Mouse (Mus musculus) spleen, postnatal 14 days (tissue): ENCODE measurements around the gene Cdk19.
"Not testable (repeated sequence)": the region's sequence is repeated elsewhere in the genome, so short reads cannot be mapped to it uniquely, and the experiment has no call there.

Source experiments
- DNase-seq, 2 experiments: peaks; one replicate each; pipeline ENCODE4 v3.0.0; 2021 to 2022; ENCODE audit warnings: low spot score in 2 of 2

Cdk19 gene

DNA sequence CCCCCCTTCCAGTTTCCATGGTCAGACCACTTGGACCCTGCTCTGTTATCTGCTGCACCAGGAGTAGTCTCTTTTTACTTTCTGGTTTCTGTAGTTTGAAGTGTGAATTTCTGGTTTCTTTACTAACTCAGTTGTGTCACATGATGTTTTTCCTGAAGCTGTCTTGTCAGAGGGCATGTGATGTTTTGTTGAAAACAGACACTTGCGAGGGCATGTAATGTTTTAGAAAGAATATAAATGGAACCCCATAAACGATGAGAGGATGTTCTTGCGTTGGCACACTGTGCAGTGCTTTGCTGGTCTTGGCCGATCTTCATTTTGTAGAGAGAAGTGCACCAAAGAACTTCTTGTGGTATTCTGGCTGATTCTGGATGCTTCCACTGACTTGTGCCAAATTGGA lies 46.8 kb downstream of the Cdk19 start:
- DNase-seq: no peak

DNA sequence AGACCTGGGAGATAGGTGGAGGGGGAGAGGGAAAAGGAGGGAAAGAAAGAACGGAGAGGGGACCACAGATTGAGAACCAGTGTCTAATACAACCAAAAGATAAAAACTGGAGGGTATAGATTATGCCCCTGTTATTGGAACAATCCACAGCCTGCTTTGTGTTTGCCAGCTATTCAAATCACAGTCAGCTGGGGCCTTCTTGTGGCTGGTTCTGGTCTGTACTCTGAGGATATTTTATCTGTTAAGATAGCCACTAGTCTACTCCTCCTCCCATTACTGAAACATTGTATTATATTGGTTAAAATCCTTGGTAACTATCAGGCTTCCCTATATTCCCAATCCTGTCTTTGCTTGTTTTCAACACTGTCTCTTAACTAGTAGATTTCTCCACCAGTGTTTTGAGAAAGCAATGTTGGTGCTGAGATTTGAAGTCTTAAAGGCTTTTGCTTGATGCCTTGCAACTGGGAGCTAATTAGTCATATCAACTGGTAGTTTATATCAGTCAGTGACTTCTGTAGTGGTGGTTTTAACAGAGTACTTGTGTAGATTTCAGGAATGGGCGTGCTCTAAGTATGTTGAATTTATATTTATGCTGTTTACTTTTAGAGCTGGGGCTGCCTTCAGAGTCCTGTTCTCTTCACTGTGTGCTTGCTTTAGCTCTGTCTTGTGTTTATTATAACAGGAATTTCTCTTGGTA lies 54.2 kb downstream of the Cdk19 start:
- DNase-seq: no peak

DNA sequence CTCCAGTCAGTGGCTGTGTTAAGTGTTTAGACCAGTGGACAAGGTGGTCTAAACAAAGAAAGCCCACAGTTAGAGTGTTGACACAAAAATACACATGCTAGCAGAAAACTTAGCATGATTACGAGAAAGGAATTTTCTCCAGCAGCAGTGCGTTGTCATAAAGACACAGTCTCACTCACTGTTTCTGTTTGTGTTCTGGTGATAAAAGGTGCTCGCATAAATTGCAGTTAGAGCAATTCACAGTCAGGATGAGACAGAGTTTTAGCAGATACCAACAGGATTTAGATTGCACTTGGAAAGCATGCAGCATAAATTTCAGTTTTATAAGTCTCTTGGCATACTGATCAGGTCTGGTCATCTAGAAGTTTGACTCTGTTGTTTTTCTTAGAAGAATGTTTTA lies 59.5 kb downstream of the Cdk19 start:
- DNase-seq: no peak

DNA sequence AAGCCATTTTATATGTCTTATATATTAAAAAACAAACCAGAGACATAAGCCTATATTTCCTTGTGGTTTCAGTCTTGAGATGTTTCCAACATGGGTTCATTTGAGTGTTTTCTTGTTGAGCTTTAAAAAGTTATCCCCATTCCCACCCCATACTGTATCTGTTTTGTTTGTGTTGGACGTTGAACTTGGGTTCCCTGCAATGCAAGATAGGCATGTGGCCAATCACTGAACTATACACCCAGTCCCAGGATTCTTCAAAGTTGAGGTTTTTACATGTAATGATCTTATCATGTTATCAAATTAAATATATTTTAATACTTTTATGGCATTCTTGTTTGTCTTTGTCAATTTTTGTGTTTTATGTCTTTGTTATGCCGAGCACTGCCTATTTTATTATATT lies 60.0 kb downstream of the Cdk19 start:
- DNase-seq: no peak

DNA sequence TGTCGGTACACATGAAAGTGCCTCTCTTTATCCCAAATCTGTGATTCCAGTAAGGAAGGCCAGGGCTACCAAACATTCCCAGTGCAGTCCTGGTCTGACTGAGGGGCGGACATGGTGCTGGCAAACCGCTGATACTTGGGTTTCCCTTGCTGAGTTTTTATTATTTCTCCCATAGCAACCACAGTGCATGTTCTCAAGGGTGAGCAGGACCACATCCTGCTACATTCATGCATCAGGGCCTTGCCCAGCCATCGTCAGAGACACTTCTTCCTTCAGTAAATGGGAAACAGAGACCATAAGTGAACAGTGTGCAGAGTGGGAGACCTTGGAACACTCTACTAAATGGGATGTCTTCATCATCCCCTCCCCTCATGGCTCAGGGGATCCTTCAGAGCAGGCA lies 60.9 kb downstream of the Cdk19 start:
- DNase-seq: no peak

DNA sequence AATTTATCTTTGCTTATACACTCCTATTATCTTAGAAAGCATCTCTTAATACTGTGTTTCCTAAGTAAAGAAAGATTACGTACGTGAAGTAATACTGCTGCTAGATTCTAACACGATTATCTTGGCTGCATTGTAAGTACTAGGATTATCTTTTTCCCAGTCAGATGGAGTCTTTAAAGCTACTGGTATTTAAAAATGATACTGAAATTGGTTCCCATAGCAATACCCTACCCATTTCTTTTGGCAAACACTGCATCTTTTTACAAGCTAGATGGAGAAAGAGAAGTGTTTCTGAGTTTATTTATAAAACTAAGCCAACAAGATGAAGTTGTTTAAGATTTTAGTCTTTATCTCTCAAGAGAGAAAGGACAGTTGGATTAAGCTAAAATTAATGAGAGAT lies 67.3 kb downstream of the Cdk19 start:
- DNase-seq: no peak

DNA sequence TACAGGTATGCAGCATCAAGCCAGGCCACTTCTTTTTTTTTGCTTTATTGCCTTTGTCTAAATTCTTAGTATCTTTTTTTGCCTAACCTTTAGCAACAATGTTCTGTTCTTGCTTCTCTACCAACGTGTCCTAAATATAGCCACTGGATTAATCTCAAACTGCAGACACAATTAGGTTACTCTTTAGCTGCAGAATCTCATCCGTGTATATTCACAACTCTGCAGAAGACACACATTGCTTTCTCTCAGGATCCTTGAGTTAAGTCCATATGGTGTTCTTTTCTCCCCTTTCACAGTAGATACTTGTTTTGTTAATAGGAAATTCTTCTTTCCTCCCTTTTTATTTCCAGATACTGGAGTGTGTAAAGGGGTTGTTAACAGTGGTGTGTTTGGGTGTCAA lies 70.0 kb downstream of the Cdk19 start:
- no peak for DNase-seq

DNA sequence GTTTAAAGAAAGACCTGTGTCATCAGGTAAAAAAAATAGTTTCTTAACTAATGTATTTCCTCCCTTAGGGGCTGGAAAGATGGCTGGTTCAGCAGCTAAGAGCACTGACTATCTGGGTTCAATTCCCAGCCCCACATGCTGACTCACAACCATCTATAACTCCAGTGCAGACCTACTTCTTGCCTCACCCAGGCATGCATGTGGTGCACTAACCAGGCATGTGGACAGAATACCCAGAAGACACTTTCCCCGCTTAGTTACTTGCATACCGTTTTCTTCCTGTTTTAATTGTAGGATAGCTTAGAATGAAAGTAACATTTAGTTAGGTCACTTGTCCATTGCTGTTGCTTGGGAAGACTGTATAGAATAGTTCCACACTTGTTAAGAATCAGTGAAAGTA lies 72.0 kb downstream of the Cdk19 start:
- no peak for DNase-seq

DNA sequence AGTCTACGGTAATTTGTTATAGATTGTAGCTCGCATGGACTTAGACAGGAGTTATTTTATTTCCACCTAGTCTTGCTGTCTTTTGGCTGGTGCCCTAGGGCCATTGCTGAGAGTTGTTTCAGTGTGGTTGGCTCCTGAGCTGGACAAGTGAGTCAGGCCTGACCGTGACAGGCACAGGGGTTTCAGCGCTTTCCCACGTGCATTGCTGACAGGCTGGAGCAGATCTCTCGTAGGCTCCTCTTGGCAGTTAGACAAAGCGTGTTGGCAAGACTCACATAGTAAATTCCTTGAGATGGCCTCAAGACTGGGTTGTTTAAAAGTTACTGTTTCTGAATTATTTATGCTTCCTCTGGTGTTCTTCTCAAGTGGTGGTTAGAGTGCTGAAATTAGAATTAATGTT lies 77.6 kb downstream of the Cdk19 start:
- DNase-seq: no peak

DNA sequence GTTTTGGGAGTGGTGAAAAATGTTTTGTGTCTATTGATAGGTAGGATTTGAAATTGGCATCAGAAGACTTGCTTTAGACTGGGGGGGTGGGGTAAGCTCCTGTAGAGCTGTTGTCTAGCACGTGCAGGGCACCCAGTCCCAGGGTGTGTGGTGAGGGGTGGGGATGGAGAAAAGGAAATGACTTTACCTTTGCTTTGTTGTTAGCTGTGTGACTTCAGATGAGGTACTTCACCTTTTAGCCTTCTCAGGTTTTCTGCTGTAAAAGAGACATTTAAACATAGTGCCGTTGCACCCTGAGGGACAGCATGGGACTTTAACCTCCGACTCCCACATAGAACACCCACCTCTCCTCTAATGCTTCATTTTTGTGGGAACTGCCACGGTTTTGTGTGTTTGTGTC lies 80.5 kb downstream of the Cdk19 start:
- no peak for DNase-seq

DNA sequence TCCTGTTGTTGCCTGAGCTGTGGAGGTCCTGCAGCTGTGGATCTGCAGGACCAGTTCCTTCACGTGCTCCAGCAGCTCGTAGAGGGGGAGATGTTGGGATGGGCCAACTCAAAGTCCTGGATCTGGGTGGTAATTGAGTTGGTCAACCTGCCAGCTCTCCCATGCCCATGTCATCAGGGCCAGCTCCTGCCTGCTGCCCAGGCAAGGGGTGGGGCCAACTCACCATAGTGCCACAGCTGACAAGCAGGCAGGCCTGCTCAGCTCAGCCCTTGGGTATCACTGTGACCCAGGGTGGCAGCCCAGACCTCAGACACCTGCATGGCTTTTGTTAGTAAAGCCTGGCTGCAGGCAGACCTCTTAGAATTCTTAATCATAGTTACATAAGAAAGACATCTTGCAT lies 81.3 kb downstream of the Cdk19 start:
- no peak for DNase-seq

DNA sequence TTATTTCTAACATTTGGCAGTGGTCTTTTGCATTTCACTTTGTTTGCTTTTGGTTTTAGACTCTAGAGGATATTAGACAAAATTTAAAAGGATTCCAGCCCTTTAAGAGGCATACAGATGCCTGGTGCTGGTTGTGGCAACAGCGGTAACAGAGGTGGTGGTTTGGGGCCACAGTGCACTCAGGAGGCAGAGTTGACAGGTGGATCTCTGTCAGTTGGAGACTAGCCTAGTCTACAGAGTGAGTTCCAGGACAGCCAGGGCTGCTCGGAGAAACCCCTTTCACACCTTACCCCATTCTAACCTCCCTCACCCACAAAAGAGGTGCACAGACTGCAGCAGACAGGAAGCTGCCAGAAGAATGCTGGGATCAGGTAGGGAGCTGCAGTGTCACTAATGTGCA lies 82.4 kb downstream of the Cdk19 start:
- DNase-seq: no peak

DNA sequence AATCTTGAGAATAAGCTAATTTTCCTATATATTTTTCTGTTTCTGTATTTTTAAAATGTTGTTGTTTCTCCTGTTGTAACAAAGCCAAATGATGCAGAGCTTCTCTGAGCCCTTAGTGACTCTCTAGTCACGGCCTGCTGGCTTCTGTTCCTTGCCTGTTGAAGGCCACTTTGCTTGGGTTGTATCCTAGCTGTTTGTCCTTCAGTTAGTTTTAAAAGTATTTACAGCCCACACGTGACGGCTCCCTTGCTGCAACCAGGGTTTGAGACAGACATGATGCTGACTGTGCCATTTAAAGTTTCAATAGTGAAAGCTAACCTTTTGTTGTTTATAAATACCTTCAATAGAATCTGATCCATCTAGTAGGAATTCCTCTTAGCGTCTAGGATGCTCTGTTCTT lies 83.3 kb downstream of the Cdk19 start:
- DNase-seq: no peak

DNA sequence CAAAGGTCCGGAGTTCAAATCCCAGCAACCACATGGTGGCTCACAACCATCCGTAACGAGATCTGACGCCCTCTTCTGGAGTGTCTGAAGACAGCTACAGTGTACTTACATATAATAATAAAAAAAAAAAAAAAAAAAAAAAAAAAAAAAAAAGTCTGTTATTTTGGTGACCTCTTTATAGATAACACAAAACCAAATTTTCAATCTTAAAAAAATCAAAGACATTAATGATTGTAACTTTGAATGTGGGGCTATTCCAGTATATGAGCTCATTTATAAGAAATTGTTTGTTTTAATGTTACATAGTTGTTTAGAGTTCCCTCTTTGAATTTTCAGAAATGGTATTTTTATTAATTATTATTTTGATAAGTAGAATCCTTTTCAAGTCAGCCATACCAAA lies 85.1 kb downstream of the Cdk19 start:
- not testable (repeated sequence) for DNase-seq

DNA sequence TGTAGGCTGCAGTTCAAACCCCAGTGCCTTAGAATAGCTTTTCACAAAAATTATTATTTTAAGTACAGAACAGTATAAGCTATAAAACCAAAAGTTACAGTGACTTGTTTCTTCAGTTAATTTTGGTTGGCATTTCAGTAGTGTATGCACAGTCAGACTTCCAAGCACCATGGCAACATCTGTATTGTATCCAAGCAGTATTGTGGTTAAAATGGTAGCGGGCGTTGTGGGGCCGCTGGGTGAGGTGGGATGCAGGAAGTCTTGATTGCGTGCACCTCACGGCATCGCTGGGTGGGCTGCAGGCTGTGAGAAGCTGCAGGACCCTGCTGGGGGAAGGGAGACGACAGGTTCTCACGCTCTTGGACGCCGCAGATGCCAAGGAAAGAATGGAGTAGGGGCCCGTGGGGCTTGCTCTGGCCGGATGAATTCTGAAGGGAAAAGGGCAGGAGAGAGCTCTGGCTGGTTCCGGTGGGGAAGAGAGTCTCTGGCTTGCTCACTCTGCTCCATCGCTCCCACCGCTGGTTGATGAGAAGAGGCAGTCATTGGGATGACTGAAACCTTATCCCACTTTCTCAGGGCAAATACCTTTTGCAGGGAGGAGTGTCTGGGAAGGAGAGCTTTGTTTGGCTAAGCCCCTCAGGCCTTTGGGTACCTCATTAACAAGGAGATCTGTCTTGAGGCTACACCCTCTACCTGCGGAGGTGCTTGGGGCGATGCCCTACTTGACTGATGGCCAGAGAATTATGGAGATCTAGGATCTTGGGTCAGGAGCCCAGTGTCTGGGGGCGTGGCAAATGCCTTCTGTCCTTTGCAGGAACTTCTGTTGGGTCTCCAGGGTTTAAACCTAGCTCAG lies 86.1 kb downstream of the Cdk19 start:
- no peak for DNase-seq

DNA sequence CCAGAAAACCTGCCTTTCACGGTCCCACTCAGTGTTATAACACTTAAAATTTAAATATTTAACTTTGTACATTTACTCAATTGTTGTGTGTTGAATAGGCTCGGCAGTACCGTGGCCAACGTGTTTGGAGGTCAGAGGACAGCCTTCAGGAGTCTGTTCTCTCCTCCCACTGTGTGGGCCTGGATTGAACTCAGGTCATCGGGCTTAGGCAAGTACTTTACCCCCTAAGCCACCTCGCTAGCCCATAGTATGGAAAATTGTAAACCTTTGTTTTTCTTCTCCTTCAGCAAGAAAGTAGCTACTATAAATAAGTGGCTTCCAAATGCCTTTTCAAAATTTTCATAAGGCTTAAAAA lies 86.7 kb downstream of the Cdk19 start:
- no peak for DNase-seq

DNA sequence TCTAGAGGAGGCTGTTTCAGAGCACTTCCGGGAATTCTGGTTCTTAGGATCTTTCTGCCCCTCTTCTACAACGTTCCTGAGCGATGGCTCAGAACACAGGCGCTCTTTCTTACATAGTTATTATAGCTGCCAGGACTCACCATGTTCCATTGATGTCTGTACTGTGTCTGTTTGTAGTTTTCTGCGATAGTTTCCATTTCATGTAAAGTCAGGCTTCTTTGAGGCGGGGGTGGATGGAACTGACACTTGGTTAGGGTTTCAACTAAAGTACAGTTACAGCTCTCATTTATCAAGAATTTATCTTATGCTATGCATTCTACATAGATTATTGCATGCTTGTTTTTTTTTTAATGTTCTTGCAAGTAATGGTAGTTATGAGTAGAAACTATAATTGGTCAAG lies 89.3 kb downstream of the Cdk19 start:
- DNase-seq: no peak

DNA sequence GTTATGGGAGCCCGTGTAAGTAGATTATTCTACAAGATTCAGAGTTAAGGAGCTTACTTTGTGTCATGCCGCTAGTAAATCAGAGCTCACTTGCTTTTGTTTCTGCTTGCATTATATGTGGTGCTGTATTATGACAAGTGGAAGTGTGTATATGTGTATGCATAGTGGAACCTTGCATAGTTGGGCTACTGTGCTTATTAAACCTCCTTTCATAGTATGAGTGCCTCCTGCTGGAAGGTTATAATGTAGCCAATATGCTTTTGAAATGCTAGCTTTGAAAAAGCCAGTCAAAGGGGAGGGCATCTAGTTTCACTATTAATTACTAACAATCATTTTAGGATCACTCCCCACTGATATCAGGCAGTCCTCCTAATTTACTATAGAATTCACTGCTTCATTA lies 89.7 kb downstream of the Cdk19 start:
- DNase-seq: no peak

DNA sequence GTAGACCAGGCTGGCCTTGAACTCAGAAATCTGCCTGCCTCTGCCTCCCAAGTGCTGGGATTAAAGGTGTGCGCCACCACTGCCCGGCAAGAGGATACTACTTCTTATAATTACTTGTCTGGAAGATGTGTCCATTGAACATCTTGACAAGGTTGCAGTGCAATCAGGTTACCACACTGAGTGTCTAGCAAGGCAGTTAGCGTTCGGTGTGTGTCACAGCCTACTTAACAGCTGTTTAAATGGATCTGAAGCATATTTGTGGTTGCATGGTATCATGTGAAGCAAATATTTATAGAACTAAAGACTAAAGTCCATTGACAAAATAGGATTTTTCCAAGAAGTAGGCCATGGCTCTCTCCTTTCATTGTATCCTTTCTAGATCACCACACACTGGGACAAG lies 90.8 kb downstream of the Cdk19 start:
- no peak for DNase-seq

DNA sequence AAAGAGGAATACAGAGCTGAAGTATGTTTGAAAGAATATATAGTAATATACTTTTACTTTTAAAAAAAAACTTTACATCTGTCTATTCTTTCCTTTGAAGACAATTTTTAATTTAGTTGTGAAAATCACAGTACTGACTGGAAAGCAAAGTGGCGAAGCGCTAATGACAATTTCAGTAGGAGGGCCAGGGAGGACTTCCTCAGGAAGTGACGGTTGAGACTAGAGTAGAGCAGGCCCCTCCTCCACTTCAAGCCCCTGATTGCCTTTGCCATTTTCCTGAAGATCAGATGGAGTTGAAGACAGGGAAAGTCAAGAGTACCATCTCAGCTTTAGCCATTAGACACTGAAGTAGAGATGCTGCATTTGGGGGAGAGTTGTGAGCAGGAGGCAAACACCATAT lies 92.6 kb downstream of the Cdk19 start:
- DNase-seq: no peak

DNA sequence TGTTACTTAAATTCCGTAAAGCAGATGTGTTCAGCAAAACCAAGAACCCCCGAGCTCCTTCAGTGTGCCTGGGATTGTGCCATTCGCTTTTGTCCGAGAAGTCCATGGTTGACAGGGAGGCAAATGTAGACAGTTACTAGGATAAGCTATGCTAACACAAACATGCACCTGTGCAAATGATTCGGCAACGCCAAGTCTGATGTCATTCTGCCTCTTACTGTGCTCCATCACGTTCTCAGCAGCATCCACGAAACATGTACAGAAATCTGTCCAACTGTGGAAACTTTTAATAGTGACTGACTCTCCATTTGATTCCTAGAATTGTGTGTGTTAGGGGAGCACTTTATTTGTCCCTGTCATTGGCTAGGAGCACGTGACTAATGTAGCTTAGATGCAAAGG lies 93.0 kb downstream of the Cdk19 start:
- no peak for DNase-seq

DNA sequence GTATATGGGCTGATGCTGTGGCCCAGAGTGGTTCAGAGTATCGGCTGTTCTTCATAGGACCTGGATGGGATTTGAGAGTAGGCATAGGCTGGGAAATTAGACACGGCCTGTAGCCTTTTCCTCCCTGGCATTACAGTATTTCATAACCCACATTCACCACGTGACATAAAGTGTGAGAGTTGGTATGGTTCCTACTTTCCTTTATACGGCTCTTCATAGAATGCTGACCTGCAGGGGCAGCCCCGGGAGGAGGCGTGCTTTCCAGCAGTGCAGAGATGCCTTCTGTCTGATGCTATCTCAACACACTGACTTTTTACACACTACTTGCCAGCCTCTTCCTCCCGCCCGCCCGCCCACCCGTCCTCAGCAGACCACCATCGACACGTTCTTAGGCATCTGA lies 96.0 kb downstream of the Cdk19 start:
- no peak for DNase-seq

DNA sequence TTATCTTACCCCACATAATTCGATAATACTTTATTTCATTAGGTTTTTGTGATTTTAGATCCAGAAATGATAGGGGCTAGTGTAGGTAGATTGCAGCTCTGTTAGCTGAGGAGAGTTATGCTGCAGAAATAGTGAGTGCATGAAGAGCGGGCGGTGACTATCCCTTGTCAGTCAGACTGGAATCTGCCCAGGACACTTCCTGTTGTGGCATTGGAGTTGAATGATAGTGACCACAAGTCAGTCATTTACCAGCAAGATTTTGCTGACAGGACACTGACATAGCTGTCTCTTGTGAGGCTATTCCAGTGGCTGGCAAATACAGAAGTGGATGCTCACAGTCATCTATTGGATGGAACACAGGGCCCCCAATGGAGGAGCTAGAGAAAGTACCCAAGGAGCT lies 97.8 kb downstream of the Cdk19 start:
- no peak for DNase-seq

DNA sequence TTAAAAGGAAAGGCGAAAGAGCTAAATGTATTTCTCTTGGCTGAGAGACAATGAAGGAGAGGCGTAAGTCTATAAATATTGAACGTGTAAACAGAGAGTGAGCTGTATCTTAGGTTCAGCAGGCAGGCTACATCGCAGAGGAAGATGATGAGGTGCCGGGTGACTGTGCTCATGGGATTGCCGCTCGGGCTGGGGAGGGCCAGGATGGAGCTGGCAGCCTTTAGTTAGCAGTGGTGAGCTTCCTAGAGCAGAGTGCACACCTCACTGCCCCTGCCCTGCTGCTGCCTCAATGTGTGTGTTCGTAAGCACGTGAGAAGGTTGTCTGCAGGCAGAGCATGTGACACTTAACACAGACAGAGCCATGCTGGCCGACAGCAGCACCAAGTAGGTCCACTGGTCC lies 101.4 kb downstream of the Cdk19 start:
- DNase-seq: no peak
